Mouse (Mus musculus): ENCODE measurements around the gene Unc13c.

Unc13c gene

GRCm38 (mm10) chr9:73968641-73969121, at the start of gene Unc13c:
Unc13c (minus strand) TSS chr9:73968966.
- no peak for TF ChIP-seq GATA4 (IDR thresholded peaks at IDR 0.05; ENCODE audit: insufficient replicate concordance, low read length)

GRCm38 (mm10) chr9:74007976-74008686, 39.4 kb upstream of the Unc13c start:
- TF ChIP-seq GATA4 (IDR thresholded peaks at IDR 0.05; ENCODE audit: insufficient replicate concordance, low read length), result no peak

- TF ChIP-seq GATA4 (IDR thresholded peaks at IDR 0.05; ENCODE audit: insufficient replicate concordance, low read length), result no peak
Observed at GRCm38 (mm10) chr9:74002388-74002990, 33.7 kb upstream of the Unc13c start.

GRCm38 (mm10) chr9:73988096-73988495, 19.3 kb upstream of the Unc13c start:
- no peak for TF ChIP-seq GATA4 (IDR thresholded peaks at IDR 0.05; ENCODE audit: insufficient replicate concordance, low read length)

GRCm38 (mm10) chr9:73987236-73987635, 18.5 kb upstream of the Unc13c start:
- no peak for TF ChIP-seq GATA4 (IDR thresholded peaks at IDR 0.05; ENCODE audit: insufficient replicate concordance, low read length)

- TF ChIP-seq GATA4 (IDR thresholded peaks at IDR 0.05; ENCODE audit: insufficient replicate concordance, low read length), result no peak
Observed at GRCm38 (mm10) chr9:73982597-73983344, 14.0 kb upstream of the Unc13c start.

GRCm38 (mm10) chr9:73972327-73972988, 3.7 kb upstream of the Unc13c start:
- TF ChIP-seq GATA4 (IDR thresholded peaks at IDR 0.05; ENCODE audit: insufficient replicate concordance, low read length), result no peak

GRCm38 (mm10) chr9:73970717-73971116, 2.0 kb upstream of the Unc13c start:
- no peak for TF ChIP-seq GATA4 (IDR thresholded peaks at IDR 0.05; ENCODE audit: insufficient replicate concordance, low read length)

- TF ChIP-seq GATA4 (IDR thresholded peaks at IDR 0.05; ENCODE audit: insufficient replicate concordance, low read length), result no peak
Observed at GRCm38 (mm10) chr9:73965322-73965915, 3.3 kb downstream of the Unc13c start.

GRCm38 (mm10) chr9:73962471-73962870, 6.3 kb downstream of the Unc13c start:
- TF ChIP-seq GATA4 (IDR thresholded peaks at IDR 0.05; ENCODE audit: insufficient replicate concordance, low read length), result no peak

- no peak for TF ChIP-seq GATA4 (IDR thresholded peaks at IDR 0.05; ENCODE audit: insufficient replicate concordance, low read length)
Observed at GRCm38 (mm10) chr9:73952331-73952730, 16.4 kb downstream of the Unc13c start.

GRCm38 (mm10) chr9:73951586-73951985, 17.2 kb downstream of the Unc13c start:
- no peak for TF ChIP-seq GATA4 (IDR thresholded peaks at IDR 0.05; ENCODE audit: insufficient replicate concordance, low read length)

- TF ChIP-seq GATA4 (IDR thresholded peaks at IDR 0.05; ENCODE audit: insufficient replicate concordance, low read length), result no peak
Observed at GRCm38 (mm10) chr9:73934844-73935243, 33.9 kb downstream of the Unc13c start.

- TF ChIP-seq GATA4 (IDR thresholded peaks at IDR 0.05; ENCODE audit: insufficient replicate concordance, low read length), result no peak
Observed at GRCm38 (mm10) chr9:73931988-73932387, 36.8 kb downstream of the Unc13c start.

GRCm38 (mm10) chr9:73927276-73927675, 41.5 kb downstream of the Unc13c start:
- TF ChIP-seq GATA4 (IDR thresholded peaks at IDR 0.05; ENCODE audit: insufficient replicate concordance, low read length), result no peak

Data from liver, adult (tissue).